Comparison of ENCODE assay signal across 9 mouse cellular contexts in genomic region chr8:103482033-103482720, GRCm38 (mm10).
DNase-seq lines count a peak whose midpoint lies in the region; ATAC-seq lines count a peak whose summit lies in the region.
"Had no signal": no experiment of that assay in that cellular context is flagged by ENCODE, and none has a peak within 500 bp of the region (broad histone marks: within the 10 kb centered on the region; RNA-seq: fewer than 3 reads in every experiment).

No protein-coding gene starts in this region.

- H3K4me2 ChIP-seq in hindbrain, embryonic 14.5 days (replicated peaks): no peak overlapping the region
- no peak overlapping the region for H3K4me2 ChIP-seq in forebrain, embryonic 14.5 days (ENCODE audit: low read length)
- no peak overlapping the region for H3K4me2 ChIP-seq in midbrain, embryonic 15.5 days

- H3K9me3 ChIP-seq in hindbrain, embryonic 10.5 days: no peaks in the 10 kb centered on the region
- H3K9me3 ChIP-seq in hindbrain, embryonic 14.5 days (ENCODE audit: control insufficient read depth, low read length): no peaks in the 10 kb centered on the region
- no peaks in the 10 kb centered on the region for H3K9me3 ChIP-seq in forebrain, embryonic 14.5 days (replicated peaks; ENCODE audit: control insufficient read depth, low read length)
- H3K9me3 ChIP-seq in midbrain, embryonic 15.5 days: no peaks in the 10 kb centered on the region

- no peak overlapping the region for H3K9ac ChIP-seq in hindbrain, embryonic 14.5 days
- H3K9ac ChIP-seq in forebrain, embryonic 14.5 days (ENCODE audit: low read length): no peak overlapping the region
- H3K9ac ChIP-seq in midbrain, embryonic 15.5 days: no peak overlapping the region

- no peaks in the 10 kb centered on the region for H3K36me3 ChIP-seq in hindbrain, embryonic 10.5 days
- H3K36me3 ChIP-seq in hindbrain, embryonic 14.5 days (replicated peaks; ENCODE audit: control insufficient read depth, insufficient read depth): no peaks in the 10 kb centered on the region
- no peaks in the 10 kb centered on the region for H3K36me3 ChIP-seq in forebrain, embryonic 14.5 days (ENCODE audit: control insufficient read depth, insufficient read depth, low read length)
- no peaks in the 10 kb centered on the region for H3K36me3 ChIP-seq in midbrain, embryonic 15.5 days (replicated peaks)

- no peak overlapping the region for H3K4me3 ChIP-seq in hindbrain, embryonic 10.5 days
- no peak overlapping the region for H3K4me3 ChIP-seq in hindbrain, embryonic 14.5 days (replicated peaks; ENCODE audit: low read length)
- H3K4me3 ChIP-seq in brown adipose tissue, adult 24 weeks (ENCODE audit: insufficient read depth, low read depth, low read length): no peak overlapping the region
- H3K4me3 ChIP-seq in forebrain, embryonic 14.5 days (ENCODE audit: low read depth, low read length): no peak overlapping the region
- H3K4me3 ChIP-seq in midbrain, embryonic 15.5 days: no peak overlapping the region

- WGBS in hindbrain, embryonic 10.5 days: 6% methylated on average over 6 of the region's 6 CpGs
- 19% methylated on average over 6 of the region's 6 CpGs for WGBS in hindbrain, embryonic 14.5 days
- 24% methylated on average over 6 of the region's 6 CpGs for WGBS in forebrain, embryonic 14.5 days
- 23% methylated on average over 6 of the region's 6 CpGs for WGBS in midbrain, embryonic 15.5 days

- H3K27ac ChIP-seq in hindbrain, embryonic 10.5 days: no peak overlapping the region
- no peak overlapping the region for H3K27ac ChIP-seq in hindbrain, embryonic 14.5 days
- H3K27ac ChIP-seq in brown adipose tissue, adult 24 weeks (replicated peaks; ENCODE audit: low read depth, low read length): 0 out of 2 replicates have a peak overlapping the region, but pooled peaks have one; percentile 27
- no peak overlapping the region for H3K27ac ChIP-seq in forebrain, embryonic 14.5 days (ENCODE audit: low read depth, low read length)
- H3K27ac ChIP-seq in midbrain, embryonic 15.5 days: no peak overlapping the region

- no peak for ATAC-seq in hindbrain, embryonic 14.5 days (ENCODE audit: low FRiP score)
- ATAC-seq in forebrain, embryonic 14.5 days: peak; percentile 73
- ATAC-seq in midbrain, embryonic 15.5 days (replicated peaks): peak; percentile 76

- peaks cover 16% of the 10 kb centered on the region for H3K4me1 ChIP-seq in hindbrain, embryonic 10.5 days (replicated peaks)
- H3K4me1 ChIP-seq in hindbrain, embryonic 14.5 days (replicated peaks; ENCODE audit: control insufficient read depth, insufficient read depth, low read length): no peaks in the 10 kb centered on the region; the same call in 1 of the 2 replicates
- H3K4me1 ChIP-seq in brown adipose tissue, adult 24 weeks (ENCODE audit: control insufficient read depth, insufficient read depth, insufficient read length, low read length): peaks cover 6% of the 10 kb centered on the region; the same call in 1 of the 2 replicates
- H3K4me1 ChIP-seq in forebrain, embryonic 14.5 days (ENCODE audit: control insufficient read depth, insufficient read depth, low read length): no peaks in the 10 kb centered on the region
- H3K4me1 ChIP-seq in midbrain, embryonic 15.5 days: 0 out of 2 replicates have a peak, but pooled peaks cover 2% of the 10 kb centered on the region

- no peaks in the 10 kb centered on the region for H3K27me3 ChIP-seq in hindbrain, embryonic 10.5 days (ENCODE audit: insufficient read depth, poor library complexity, severe bottlenecking)
- no peaks in the 10 kb centered on the region for H3K27me3 ChIP-seq in hindbrain, embryonic 14.5 days (ENCODE audit: control insufficient read depth, insufficient read depth, low read length)
- no peaks in the 10 kb centered on the region for H3K27me3 ChIP-seq in forebrain, embryonic 14.5 days (replicated peaks; ENCODE audit: control insufficient read depth, insufficient read depth, low read length)
- no peaks in the 10 kb centered on the region for H3K27me3 ChIP-seq in midbrain, embryonic 15.5 days (replicated peaks)

- DNase-seq in hindbrain, embryonic 10.5 days (ENCODE audit: low spot score): peak; percentile 58
- DNase-seq in hindbrain, embryonic 14.5 days (ENCODE audit: low spot score): no peak
- peak; percentile 32 for DNase-seq in forebrain, embryonic 14.5 days (ENCODE audit: low spot score)
- DNase-seq in frontal cortex, postnatal 10 days (ENCODE audit: low spot score in 2 of 2): no peak
- DNase-seq in thymus, postnatal 14 days: no peak
- DNase-seq in gastrocnemius, adult 8-10 months (ENCODE audit: low spot score in 2 of 2): no peak
- DNase-seq: right cerebral cortex, postnatal 4 days had no signal

Comparison
In these comparisons a context has a peak if more than half of its experiments do, and no peak if none do; other contexts are left out.
1. DNase-seq: peak in hindbrain, embryonic 10.5 days (single experiment) and forebrain, embryonic 14.5 days (single experiment); none in hindbrain, embryonic 14.5 days (single experiment), frontal cortex, postnatal 10 days (0 of 2), thymus, postnatal 14 days (single experiment) and gastrocnemius, adult 8-10 months (0 of 2).